Mouse (Mus musculus) kidney, postnatal 36 days (tissue): ENCODE results near the gene Wdr46.
A peak's percentile ranks its signal among the peaks of the same experiment; 100 is the strongest.

ENCODE experiments used
- DNase-seq, 2 experiments: peaks; one replicate each; pipeline ENCODE4 v3.0.0; 2021 to 2022; ENCODE audit warnings: mixed read lengths in 2 of 2

The Wdr46 gene

GRCm38 (mm10) chr17:33929371-33930279 is 10.8 kb upstream of the Wdr46 start, which contains the start of gene Rgl2:
TSS of gene Rgl2 (plus strand) at chr17:33929543.
- DNase-seq, result peak; percentile 88 to 95

DNA sequence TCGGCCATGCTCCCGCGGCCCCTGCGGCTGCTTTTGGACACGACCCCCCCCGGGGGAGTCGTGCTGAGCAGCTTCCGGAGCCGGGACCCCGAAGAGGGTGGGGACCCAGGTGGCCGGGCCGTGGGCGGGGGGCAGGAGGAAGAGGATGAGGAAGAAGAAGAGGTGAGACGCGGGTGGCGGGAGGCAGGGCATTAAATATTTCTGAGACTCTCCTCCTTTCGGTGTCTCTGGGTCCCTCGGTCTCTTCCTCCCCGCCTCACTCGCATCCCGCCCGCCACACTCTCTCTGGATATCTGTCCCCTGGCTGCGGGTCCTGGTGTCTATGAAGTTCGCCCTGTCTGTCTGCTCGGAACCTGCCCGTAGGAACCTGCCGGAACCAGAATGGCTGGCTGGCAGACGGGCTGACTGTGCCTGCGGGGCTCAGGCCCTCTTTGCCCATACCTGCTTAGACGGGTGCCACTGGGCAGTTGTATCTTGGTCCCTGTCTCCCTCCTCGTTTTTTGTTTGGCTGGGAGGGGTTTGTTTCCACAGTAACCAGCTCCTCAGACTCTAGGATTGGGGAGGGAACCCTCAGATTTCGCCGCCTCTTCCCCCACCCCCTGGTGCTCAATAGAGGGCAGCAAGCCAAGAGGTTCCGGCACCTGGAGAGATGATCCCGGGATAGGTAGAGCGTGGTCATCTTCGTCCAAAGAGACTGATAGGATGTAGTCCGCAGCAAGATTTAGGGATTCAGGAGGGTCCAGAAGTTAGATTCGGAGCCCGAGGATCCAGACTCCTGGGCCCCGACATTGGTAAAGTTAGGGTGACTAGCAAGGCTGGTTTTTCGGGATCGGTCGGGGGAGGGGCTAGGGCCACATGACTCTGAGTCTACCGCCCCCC is 9.9 kb upstream of the Wdr46 start:
- peak; percentile 81 to 84 for DNase-seq

GRCm38 (mm10) chr17:33931159-33931866 is 9.1 kb upstream of the Wdr46 start:
- no peak for DNase-seq

DNA sequence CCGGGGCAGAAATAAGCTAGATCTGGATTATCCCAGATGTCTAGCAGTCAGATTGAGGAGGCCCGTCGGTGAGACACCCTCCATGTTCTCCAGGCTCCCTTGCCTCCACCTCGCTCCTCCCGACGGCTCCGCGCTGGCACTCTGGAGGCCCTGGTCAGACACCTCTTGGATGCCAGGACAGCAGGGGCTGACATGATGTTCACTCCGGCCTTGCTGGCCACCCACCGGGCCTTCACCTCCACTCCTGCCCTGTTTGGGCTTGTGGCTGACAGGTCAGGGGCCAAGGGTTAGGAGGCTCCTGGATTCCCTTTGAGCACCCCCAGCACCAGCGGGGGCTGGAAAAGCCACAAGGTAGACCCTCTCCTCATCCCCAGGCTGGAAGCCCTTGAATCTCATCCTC is 8.5 kb upstream of the Wdr46 start:
- DNase-seq, result no peak

- no peak for DNase-seq
Observed at GRCm38 (mm10) chr17:33932448-33932847, 8.0 kb upstream of the Wdr46 start.

GRCm38 (mm10) chr17:33932970-33933369 is 7.5 kb upstream of the Wdr46 start:
- DNase-seq, result no peak

DNA sequence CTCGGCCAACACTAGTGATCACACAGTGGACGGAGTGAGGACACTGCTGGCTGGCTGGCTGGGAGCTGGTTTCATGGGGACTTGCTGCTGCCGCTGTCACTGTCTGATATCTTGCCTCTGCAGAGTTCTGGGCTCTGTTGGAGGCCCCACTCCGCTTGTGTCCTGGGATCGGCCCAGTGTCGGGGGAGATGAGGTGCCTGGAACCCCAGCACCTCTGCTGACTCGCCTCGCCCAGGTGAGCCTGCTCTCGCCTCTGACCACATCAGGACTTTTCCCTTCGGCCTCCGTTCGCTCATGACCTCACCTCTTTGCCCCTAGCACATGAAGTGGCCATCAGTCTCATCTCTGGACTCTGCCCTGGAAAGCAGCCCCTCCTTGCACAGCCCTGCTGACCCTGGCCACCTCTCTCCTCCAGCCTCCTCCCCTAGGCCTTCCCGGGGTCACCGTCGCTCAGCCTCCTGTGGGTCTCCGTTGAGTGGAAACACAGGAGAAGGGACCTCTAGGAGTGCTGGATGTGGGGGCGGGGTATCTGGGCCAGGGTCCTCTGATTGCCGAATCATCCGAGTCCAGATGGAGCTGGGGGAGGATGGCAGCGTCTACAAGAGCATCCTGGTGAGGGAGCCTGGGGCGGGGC is 4.9 kb upstream of the Wdr46 start:
- no peak for DNase-seq

DNA sequence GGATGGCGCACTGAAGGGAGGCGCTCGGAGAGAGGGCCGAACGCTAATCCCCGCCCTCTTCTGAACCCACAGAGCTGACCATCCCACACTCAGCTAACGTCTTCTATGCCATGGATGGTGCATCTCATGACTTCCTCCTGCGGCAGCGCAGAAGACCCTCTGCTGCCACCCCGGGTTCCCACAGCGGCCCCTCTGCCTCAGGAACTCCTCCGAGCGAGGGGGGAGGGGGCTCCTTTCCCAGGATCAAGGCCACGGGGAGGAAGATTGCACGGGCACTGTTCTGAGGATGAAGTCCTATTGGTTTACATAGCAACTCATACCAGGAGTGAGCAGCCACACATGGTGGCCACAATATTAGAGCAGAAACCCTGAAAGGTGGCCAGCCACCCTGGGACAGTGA is 3.5 kb upstream of the Wdr46 start:
- DNase-seq, result no peak

DNA sequence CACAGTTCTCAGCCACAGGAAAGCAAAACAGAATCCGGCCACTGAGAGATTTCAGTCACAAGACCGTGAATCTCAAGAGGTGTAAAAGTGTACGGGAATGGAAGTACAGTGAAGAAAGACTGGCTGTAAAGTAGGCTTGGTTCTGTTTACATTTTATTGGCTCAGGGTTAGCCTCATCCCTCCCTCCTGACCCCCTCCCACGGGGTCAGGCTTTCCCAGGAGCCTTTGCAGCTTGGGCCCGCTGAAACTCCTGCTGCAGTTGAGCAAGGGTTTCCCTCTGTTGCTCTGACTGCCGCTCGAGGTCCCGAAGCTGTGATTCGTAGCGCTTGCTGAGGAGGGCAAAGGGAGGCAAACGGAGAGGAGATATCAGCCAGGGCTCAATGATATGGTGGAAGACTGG is 1.7 kb upstream of the Wdr46 start:
- DNase-seq, result no peak

GRCm38 (mm10) chr17:33940981-33941380 is 521 bp downstream of the Wdr46 start:
- DNase-seq, result peak in 1 of 2 experiments; percentile 64

- no peak for DNase-seq
Observed at GRCm38 (mm10) chr17:33941381-33941780, 921 bp downstream of the Wdr46 start.

- no peak for DNase-seq
Observed at GRCm38 (mm10) chr17:33943454-33943853, 3.0 kb downstream of the Wdr46 start.

DNA sequence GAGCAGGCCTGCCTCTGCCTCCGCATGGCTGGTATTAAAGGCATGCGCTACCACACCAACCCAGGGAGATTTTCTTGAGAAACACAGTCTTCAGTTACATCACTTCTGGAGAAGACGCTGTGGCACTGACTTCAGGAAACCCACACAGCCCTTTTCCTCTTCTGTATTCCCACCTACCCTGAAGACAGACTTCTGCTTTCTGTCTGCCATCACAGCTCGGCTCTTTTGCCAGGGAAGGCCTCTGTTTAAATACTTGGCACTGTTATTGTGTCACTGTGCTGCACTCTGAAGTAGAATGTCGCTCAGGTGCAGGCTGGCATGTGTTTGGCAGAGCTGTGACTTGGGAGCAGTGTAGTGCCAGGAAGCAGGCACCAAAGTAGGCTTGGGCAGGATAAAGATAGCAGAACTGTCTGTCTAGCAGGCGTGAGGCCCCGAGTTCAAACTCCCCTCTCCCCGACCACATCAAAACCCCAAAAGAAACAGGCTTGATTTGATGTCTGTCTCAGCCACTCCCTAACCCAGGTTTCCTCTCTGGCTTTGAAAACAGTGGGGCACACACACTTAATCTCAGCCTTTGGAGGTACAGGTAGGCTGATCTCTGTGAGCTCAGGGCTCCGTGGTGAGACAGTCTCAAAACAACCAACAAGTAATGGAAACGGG is 7.1 kb downstream of the Wdr46 start:
- no peak for DNase-seq

DNA sequence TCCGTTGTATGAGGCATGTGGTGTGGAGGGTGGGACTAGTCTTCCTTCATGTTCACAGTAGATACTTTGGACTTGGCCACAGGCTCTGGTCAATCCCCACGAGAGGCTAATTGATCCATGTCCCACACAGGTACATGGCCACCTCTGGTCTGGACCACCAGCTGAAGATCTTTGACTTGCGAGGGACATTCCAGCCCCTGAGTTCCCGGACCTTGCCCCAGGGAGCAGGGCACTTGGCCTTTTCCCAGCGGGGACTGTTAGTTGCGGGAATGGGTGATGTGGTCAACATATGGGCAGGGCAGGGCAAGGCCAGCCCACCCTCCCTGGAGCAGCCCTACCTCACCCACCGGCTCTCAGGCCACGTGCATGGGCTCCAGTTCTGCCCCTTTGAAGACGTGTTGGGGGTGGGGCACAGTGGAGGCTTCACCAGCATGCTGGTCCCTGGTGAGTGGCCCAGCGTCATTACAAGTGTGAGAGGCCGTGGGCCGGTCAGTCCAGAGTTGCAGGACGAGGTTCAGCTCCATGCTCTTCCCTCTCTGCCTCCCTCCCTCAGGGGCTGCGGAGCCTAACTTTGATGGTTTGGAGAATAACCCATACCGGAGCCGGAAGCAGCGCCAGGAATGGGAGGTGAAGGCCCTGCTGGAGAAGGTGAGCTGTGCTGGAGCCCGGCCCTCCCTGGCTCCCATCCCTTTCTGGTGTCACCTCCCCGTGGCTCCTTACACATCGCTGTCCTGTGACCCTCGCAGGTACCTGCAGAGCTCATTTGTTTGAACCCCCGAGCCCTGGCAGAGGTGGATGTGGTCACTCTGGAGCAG is 7.8 kb downstream of the Wdr46 start:
- DNase-seq, result no peak

DNA sequence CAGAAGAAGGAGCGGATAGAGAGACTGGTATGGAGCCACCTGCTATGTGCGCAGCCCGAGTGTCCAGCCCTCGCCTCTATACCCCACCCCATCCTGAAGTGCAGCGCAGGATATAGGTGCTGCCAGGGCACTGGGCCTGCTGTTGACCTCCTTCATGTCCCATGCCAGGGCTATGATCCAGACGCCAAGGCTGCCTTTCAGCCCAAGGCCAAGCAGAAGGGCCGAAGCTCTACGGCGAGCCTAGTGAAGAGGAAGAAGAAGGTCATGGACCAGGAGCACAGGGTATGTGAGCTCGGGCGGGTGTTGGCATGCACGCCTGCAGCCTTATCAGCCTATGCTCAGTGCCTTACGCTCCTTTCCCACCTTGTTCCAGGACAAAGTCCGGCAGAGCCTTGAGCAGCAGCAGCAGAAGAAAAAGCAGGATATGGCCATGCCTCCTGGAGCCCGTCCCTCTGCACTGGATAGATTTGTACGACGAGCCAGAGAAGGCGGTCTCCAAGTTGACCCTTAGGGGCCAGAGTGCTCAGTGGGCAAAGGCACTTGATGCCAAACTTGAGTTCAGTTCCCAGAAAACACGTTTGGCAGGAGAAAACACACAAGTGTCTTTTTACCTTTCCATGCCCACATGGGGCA is 8.6 kb downstream of the Wdr46 start:
- no peak for DNase-seq

DNA sequence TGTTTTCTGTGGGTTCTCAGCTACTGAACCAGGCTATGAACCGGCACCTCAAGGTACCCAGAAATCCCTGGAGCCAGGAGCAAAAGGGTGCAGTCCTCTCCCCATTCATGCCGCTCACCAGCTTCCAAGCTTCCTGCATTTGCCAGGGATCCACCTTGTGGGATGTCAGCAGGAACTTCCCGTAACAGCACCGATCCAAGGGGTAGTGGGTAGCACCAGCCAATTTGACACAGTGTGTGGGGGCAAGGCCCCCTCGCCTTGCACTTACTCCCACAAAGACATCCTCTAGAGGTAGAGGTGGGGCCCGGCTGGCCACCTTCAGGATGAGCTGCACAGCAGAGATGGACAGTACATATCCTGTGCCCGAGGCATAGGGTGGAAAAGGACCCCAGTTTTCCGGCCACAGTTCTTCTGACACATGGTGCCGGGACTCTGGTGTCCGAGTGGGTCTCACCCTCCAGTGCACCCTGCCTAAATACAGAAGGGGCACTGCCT is 9.7 kb downstream of the Wdr46 start:
- DNase-seq, result no peak

- DNase-seq, result peak; percentile 81 to 90
Observed at GRCm38 (mm10) chr17:33951021-33951946, 10.8 kb downstream of the Wdr46 start, which contains the start of gene B3galt4. TSS of gene B3galt4 (minus strand) at chr17:33951488.

DNA sequence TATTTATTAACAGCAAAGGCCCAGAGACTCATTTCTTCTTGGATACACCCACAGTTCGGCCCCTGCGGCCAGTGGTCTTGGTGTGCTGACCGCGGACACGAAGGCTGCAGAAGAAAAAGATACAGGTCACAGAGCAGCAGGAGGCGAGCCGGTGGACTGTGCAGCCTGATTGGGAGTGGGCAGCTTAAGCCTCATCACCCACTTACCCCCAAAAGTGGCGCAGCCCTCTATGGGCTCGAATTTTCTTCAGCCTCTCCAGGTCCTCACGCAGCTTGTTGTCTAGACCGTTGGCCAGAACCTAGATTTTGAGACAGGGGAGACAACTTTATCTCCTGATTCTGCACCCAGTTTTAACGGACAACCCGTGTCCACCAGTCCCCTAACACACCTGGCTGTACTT is 11.6 kb downstream of the Wdr46 start:
- DNase-seq, result peak in 1 of 2 experiments; percentile 4

DNA sequence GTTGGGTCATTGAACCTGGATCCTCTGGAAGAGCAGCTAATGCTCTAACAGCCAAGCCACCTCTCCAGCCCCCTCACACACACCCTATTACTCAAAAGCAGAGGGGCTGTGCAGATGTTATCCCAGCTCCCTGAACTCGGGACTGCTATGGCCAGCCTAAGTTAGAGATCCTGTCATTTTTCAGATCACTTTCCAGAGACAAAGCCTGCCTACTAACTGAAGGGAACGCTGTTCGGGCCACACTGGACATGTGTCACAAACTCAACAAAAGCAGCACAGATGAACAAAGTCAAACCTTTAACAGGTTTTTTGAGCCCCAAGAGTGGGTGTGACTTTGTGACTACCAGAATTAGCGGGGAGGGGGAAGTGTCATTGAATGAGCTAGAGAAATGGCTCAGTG is 12.4 kb downstream of the Wdr46 start:
- DNase-seq, result no peak
